17 mouse cellular contexts compared by ENCODE assay signal in genomic region chr5:122537654-122538053, GRCm38 (mm10). TPM values are rescaled to one million over a fixed set of nuclear protein-coding genes. Genes with fewer than 3 reads are reported as not detected.
DNase-seq lines count a peak whose midpoint lies in the region.
"Had no signal": no experiment of that assay in that cellular context is flagged by ENCODE, and none has a peak within 500 bp of the region (broad histone marks: within the 10 kb centered on the region; RNA-seq: fewer than 3 reads in every experiment).

No protein-coding gene starts in this region.

- H3K4me3 ChIP-seq in heart, embryonic 10.5 days, result no peak overlapping the region

- WGBS in heart, embryonic 10.5 days, result 93% methylated on average over 5 of the region's 5 CpGs

- H3K27ac ChIP-seq in heart, embryonic 10.5 days, result no peak overlapping the region

- H3K27me3 ChIP-seq in heart, embryonic 10.5 days (ENCODE audit: insufficient read depth, poor library complexity, severe bottlenecking), result no peaks in the 10 kb centered on the region
- H3K27me3 ChIP-seq: CH12.LX, Patski had no signal

- H3K4me1 ChIP-seq in heart, embryonic 10.5 days, result peaks cover 5% of the 10 kb centered on the region; the same call in 1 of the 2 replicates

- H3K36me3 ChIP-seq in heart, embryonic 10.5 days, result peaks cover 17% of the 10 kb centered on the region; the same call in 1 of the 2 replicates
- H3K36me3 ChIP-seq: G1E had no signal

- intact Hi-C loops in heart, postnatal 36 days (cut with DNase I), result no loop called here

- no peaks in the 10 kb centered on the region for H3K9me3 ChIP-seq in heart, embryonic 10.5 days
- H3K9me3 ChIP-seq: G1E had no signal

- DNase-seq in heart, adult 11 months, result peak; percentile 65
- no peak for DNase-seq in heart, postnatal 36 days
- DNase-seq in heart, embryonic 10.5 days (ENCODE audit: low spot score), result peak; percentile 68
- no peak for DNase-seq in heart, postnatal 4 days
- DNase-seq: adrenal gland, adult 2 months; adrenal gland, adult 8-10 months; adrenal gland, postnatal 10 days; adrenal gland, postnatal 14 days; adrenal gland, postnatal 25 days; adrenal gland, postnatal 36 days; B cell, adult 2 months; cerebellum, adult 11 months; cerebellum, adult 11-12 months; cerebellum, adult 18-20 months had no signal

RNA-seq across cellular contexts. Expression of gene Atp2a2, which starts 35.6 kb away (rescaled TPM):
- total RNA-seq in heart, postnatal 36 days (2021), result over 10,000 TPM; 11,843 to 11,873 TPM
- polyA plus RNA-seq in heart, embryonic 10.5 days (2016; fragmentation: Nextera tagmentation; extraction: Ambion mirVana), result 205 and 235 TPM in 2 replicates
- total RNA-seq in heart, postnatal 4 days (2021), result 1,000 to 10,000 TPM; 5,023 to 5,799 TPM

Comparison
In these comparisons a context has a peak if more than half of its experiments do, and no peak if none do; other contexts are left out.
1. DNase-seq: peak in heart, adult 11 months (single experiment) and heart, embryonic 10.5 days (single experiment); none in heart, postnatal 36 days (0 of 2) and heart, postnatal 4 days (single experiment).